In genomic region chr12:85959822-85960501, GRCm38 (mm10) we compare ENCODE assay signal across 11 mouse cellular contexts.
DNase-seq lines count a peak whose midpoint lies in the region; ATAC-seq and TF ChIP-seq lines count a peak whose summit lies in the region.
"Had no signal": no experiment of that assay in that cellular context is flagged by ENCODE, and none has a peak within 500 bp of the region (broad histone marks: within the 10 kb centered on the region; RNA-seq: fewer than 3 reads in every experiment).

No protein-coding gene starts in this region.

- H3K27me3 ChIP-seq in stomach, embryonic 15.5 days (replicated peaks): no peaks in the 10 kb centered on the region
- no peaks in the 10 kb centered on the region for H3K27me3 ChIP-seq in stomach, postnatal 0 days (ENCODE audit: control insufficient read depth, insufficient read depth, low read length)
- H3K27me3 ChIP-seq in stomach, embryonic 16.5 days (ENCODE audit: control insufficient read depth, insufficient read depth, low read length): no peaks in the 10 kb centered on the region
- H3K27me3 ChIP-seq: midbrain, embryonic 13.5 days had no signal

- TF ChIP-seq EP300 in stomach, postnatal 0 days (optimal IDR thresholded peaks at IDR 0.05): no peak

- H3K9me3 ChIP-seq in stomach, embryonic 15.5 days: no peaks in the 10 kb centered on the region
- no peaks in the 10 kb centered on the region for H3K9me3 ChIP-seq in stomach, postnatal 0 days (ENCODE audit: control insufficient read depth, low read length)
- no peaks in the 10 kb centered on the region for H3K9me3 ChIP-seq in stomach, embryonic 16.5 days (replicated peaks; ENCODE audit: control insufficient read depth, low read length)
- H3K9me3 ChIP-seq: hindbrain, embryonic 10.5 days; midbrain, embryonic 13.5 days had no signal

- no peak for ATAC-seq in stomach, embryonic 15.5 days (ENCODE audit: insufficient read depth, low FRiP score, low read depth)
- ATAC-seq in stomach, postnatal 0 days (ENCODE audit: low FRiP score, low TSS enrichment): no peak
- ATAC-seq in stomach, embryonic 16.5 days (ENCODE audit: insufficient read depth, low FRiP score): no peak
- ATAC-seq: midbrain, embryonic 13.5 days had no signal

- H3K4me1 ChIP-seq in stomach, embryonic 15.5 days: peaks cover 8% of the 10 kb centered on the region
- peaks cover 3% of the 10 kb centered on the region; the same call in 1 of the 2 replicates for H3K4me1 ChIP-seq in stomach, postnatal 0 days (replicated peaks; ENCODE audit: control insufficient read depth, insufficient read depth)
- H3K4me1 ChIP-seq in stomach, embryonic 16.5 days (ENCODE audit: control insufficient read depth, insufficient read depth, low read length): peaks cover 16% of the 10 kb centered on the region
- H3K4me1 ChIP-seq: midbrain, embryonic 13.5 days had no signal

- TF ChIP-seq CTCF in stomach, postnatal 0 days (IDR thresholded peaks at IDR 0.05; ENCODE audit: low read depth): no peak

- H3K4me3 ChIP-seq in stomach, embryonic 15.5 days (replicated peaks): no peak overlapping the region
- H3K4me3 ChIP-seq in stomach, postnatal 0 days (ENCODE audit: low read depth, low read length): no peak overlapping the region
- H3K4me3 ChIP-seq in stomach, embryonic 16.5 days (replicated peaks; ENCODE audit: low read length): no peak overlapping the region
- H3K4me3 ChIP-seq: hindbrain, embryonic 10.5 days; midbrain, embryonic 13.5 days had no signal

- H3K36me3 ChIP-seq in stomach, embryonic 15.5 days: no peaks in the 10 kb centered on the region
- no peaks in the 10 kb centered on the region for H3K36me3 ChIP-seq in stomach, postnatal 0 days (ENCODE audit: control insufficient read depth, insufficient read depth, low read length)
- no peaks in the 10 kb centered on the region for H3K36me3 ChIP-seq in stomach, embryonic 16.5 days (ENCODE audit: control insufficient read depth, insufficient read depth, low read length)

- intact Hi-C loops in heart, postnatal 14 days (cut with DNase I): loop anchor here (5.0 kb wide), 1 partner anchor 42 kb away; no protein-coding TSS in a partner anchor

- no peak overlapping the region for H3K9ac ChIP-seq in stomach, embryonic 15.5 days
- no peak overlapping the region for H3K9ac ChIP-seq in stomach, postnatal 0 days (ENCODE audit: low read length)
- H3K9ac ChIP-seq in stomach, embryonic 16.5 days (ENCODE audit: low read length): no peak overlapping the region
- H3K9ac ChIP-seq: midbrain, embryonic 13.5 days had no signal

- 62% methylated on average over 10 of the region's 10 CpGs for WGBS in stomach, embryonic 15.5 days
- WGBS in stomach, postnatal 0 days: 58% methylated on average over 10 of the region's 10 CpGs
- WGBS in stomach, embryonic 16.5 days: 62% methylated on average over 10 of the region's 10 CpGs

- no peak overlapping the region for H3K4me2 ChIP-seq in stomach, embryonic 15.5 days
- H3K4me2 ChIP-seq in stomach, postnatal 0 days (replicated peaks; ENCODE audit: low read depth): no peak overlapping the region
- H3K4me2 ChIP-seq in stomach, embryonic 16.5 days (ENCODE audit: low read depth, low read length): no peak overlapping the region
- H3K4me2 ChIP-seq: midbrain, embryonic 13.5 days had no signal

- H3K27ac ChIP-seq in stomach, embryonic 15.5 days: 0 out of 2 replicates have a peak overlapping the region, but pooled peaks have one; percentile 26
- no peak overlapping the region for H3K27ac ChIP-seq in stomach, postnatal 0 days (replicated peaks)
- H3K27ac ChIP-seq in stomach, embryonic 16.5 days (ENCODE audit: low read length): 0 out of 2 replicates have a peak overlapping the region, but pooled peaks have one; percentile 14
- H3K27ac ChIP-seq: midbrain, embryonic 13.5 days had no signal

- DNase-seq in heart, adult 11 months: peak; percentile 86
- no peak for DNase-seq in heart, postnatal 14 days
- DNase-seq in stomach, postnatal 0 days (ENCODE audit: low spot score): no peak
- peak; percentile 26 for DNase-seq in kidney, adult 9 months
- DNase-seq in urinary bladder, postnatal 4 days (ENCODE audit: low spot score in 2 of 2): no peak
- no peak for DNase-seq in thymus, postnatal 10 days (ENCODE audit: low spot score in 2 of 2)
- DNase-seq: thymus, postnatal 36 days had no signal

Comparison
In these comparisons a context has a peak if more than half of its experiments do, and no peak if none do; other contexts are left out.
1. DNase-seq: peak in heart, adult 11 months (single experiment) and kidney, adult 9 months (single experiment); none in heart, postnatal 14 days (0 of 2), stomach, postnatal 0 days (single experiment), urinary bladder, postnatal 4 days (0 of 2) and thymus, postnatal 10 days (0 of 2).